Mouse (Mus musculus): ENCODE data around the gene Brpf1.

DNA sequence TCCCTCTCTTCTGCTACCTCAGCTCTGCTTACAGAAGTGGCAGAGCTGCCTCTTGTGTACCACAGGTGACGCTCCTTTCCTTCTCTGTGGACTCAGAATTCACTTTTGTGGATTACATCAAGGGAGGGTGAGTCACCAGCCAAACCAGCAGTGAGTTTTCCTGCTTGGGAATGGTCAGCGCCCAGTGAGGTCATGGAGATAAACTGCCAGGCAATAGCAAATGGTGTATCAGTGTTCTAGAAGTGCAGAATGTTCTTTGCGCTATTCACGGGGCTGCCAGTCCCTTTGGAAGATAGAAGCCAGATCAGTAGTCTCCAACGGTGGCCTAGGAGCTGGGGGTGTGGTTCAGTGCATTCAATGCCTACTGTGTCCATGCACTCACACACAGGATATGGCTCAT lies 14.0 kb upstream of the Brpf1 start:
- TF ChIP-seq EP300 (optimal IDR thresholded peaks at IDR 0.05) (no peak), CTCF (IDR thresholded peaks at IDR 0.05; ENCODE audit: low read depth) (no peak)
